Mouse (Mus musculus) cerebellum, postnatal 14 days (tissue): ENCODE data around the gene Rtp4.

Experiments
- DNase-seq, 2 experiments: peaks; one replicate each; pipeline ENCODE4 v3.0.0; 2021; ENCODE audit warnings: mixed read lengths in 2 of 2

Rtp4 gene

DNA sequence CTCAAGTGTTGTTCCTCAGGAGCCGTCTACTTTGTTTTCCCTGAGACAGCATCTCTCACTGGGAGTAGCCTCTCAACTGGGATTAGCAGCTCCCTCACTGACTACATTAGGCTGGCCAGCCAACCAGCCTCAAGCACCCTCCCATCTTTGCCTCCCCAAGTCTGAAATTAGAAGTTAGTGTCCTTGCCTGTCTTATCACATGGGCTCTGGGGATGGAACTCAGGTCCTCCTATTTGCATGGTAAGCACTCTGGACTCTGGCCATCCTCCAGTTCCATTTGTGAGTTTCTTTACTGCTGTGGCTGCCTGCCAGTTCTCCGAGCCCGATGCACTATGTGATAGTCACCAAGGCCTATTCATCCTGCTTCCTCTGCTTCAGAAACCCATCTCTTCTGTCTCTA is 4.3 kb upstream of the Rtp4 start:
- peak; percentile 27 to 34 for DNase-seq

GRCm38 (mm10) chr16:23516606-23517005 is 3.5 kb upstream of the Rtp4 start:
- no peak for DNase-seq

DNA sequence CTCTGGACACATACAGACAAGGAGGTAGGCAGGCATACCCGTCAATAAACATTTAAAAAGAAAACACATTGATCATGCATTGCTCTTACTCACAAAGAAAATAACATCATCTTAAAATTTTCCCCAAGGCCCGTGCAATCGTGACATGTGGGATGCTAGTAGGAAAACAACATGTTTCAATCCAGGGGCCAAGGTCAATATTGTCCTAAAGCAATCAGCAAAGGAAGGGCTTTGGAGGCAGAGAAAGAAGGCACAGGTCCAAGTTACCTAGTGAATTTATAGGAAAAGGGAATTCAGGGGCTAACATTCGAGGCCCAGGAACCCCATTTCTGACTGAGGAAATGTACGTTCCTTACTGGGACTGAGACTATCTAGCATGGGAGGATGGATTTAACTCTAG is 2.9 kb upstream of the Rtp4 start:
- no peak for DNase-seq

GRCm38 (mm10) chr16:23517754-23518566 is 2.1 kb upstream of the Rtp4 start:
- peak in 1 of 2 experiments; percentile 6 for DNase-seq

DNA sequence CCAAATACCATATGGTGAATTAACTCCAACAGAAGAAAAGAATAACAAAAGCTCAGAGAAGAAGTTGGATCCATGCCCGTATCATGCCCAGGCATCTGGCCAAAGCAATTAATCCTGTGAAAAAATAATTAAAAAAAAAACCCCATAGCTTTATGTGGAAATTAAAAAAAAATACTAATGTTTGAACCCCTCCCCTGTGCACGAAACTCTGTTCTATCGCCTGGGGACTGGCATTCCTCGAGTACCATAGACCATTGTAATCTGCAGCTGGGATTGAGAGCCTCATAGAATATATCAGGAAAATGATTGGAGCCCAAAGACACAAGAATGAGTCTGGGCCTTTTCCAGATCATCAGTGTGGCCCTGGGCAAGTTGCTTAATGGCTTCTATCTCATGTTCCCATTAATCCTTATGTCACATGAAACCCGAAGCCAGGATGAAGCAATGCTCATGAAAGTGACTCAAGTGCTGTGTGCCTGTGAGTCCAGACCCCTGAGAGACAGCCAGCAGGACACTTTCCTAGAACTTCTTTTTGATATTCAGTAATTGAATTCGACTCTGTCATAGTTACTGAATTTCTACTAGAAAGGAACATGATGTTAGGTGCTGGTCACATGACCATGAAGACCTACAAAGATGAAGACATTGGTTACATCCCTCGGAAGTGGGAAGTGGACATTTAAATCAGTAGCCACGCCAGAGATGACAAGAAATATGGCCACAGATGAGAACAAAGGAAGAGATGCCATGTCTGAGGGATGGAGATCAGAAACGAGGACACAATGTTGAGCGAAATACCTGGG is 1.3 kb upstream of the Rtp4 start:
- DNase-seq: peak; percentile 38 to 57

DNA sequence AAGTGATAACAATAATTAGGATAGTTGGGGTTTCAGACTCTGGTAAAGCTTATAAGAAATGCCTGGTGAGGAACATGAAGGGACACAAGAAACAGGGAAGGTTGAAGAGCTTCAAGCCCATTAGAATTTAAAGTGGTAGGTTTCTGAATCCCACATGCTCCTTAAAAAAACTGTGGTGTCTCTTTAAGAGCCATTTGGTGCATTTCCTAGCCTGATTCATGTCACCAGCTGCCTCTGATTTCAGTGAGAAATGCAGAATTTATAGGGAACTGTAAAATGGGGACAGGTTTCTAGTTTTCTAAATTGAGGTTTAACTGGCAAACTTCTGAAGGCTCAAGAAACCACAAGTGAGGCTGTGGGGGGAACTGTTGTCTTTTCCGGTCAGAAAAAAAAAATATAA is 320 bp upstream of the Rtp4 start:
- DNase-seq: no peak

GRCm38 (mm10) chr16:23521092-23521491 is 1.0 kb downstream of the Rtp4 start:
- DNase-seq: peak in 1 of 2 experiments; percentile 11

DNA sequence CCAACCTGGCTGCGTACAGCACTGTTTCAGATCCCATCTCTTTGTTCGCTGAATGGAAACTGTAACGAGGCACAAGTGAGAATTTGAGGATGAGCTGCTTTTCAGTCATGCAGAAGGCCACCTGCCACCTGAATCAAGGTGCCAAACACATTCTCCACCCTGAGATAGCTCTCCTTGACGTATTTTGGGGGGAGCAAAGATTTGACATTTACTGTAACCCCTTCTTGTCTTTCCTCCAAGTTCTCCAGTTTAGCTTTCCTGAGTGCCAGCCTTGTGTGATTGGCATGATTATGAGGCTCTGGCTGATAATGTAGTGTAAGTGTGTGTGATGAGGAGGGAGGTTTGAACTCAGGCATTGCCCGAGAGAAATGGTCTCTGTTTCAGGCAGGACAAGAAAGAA is 2.0 kb downstream of the Rtp4 start:
- DNase-seq: peak; percentile 7 to 15

GRCm38 (mm10) chr16:23529186-23529585 is 9.1 kb downstream of the Rtp4 start:
- no peak for DNase-seq

DNA sequence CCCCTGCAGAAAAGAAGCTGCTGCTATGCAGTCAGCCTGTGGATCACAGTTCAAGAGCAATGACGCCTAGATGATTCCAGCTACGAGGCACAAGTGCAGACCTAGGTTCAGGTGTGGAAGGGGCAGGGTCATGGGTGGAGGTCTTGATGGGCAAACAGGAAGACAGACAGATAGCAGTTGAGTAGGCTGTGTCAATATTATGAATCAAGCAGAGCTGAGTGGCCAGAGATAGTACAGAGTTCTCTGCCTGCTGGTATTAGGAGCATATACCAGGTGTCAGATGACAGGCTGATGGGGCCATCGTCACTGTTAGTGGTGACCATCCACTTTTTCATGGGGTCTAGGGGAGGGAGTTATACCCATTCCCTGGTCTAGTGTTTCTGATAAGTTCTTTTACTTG is 13.6 kb downstream of the Rtp4 start:
- no peak for DNase-seq

GRCm38 (mm10) chr16:23541046-23541445 is 21.0 kb downstream of the Rtp4 start:
- no peak for DNase-seq

DNA sequence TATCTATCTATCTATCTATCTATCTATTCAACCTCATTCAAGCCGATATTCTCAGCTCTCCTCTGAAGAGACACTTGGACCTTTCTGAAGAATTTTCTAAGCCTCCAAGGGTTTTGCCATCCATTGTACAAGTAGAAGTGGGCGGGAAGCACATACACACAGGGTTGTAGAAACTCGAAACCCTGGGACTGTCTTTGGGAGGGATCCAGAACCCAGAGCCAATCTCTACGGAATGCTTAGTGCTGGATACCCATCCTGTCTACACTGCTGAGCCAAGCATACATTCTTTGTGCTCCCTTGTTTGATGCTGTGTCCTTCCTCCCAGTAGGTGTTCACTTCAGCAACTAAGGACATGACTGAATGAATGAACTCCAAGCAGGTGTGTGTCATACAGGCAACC is 22.8 kb downstream of the Rtp4 start:
- DNase-seq: no peak

- no peak for DNase-seq
Observed at GRCm38 (mm10) chr16:23544361-23544760, 24.3 kb downstream of the Rtp4 start.

- DNase-seq: peak in 1 of 2 experiments; percentile 29
Observed at GRCm38 (mm10) chr16:23547783-23548182, 27.7 kb downstream of the Rtp4 start.

- DNase-seq: peak; percentile 80 to 82
Observed at GRCm38 (mm10) chr16:23550346-23550980, 30.4 kb downstream of the Rtp4 start.

GRCm38 (mm10) chr16:23550981-23551582 is 31.0 kb downstream of the Rtp4 start:
- DNase-seq: peak in 1 of 2 experiments; percentile 10

DNA sequence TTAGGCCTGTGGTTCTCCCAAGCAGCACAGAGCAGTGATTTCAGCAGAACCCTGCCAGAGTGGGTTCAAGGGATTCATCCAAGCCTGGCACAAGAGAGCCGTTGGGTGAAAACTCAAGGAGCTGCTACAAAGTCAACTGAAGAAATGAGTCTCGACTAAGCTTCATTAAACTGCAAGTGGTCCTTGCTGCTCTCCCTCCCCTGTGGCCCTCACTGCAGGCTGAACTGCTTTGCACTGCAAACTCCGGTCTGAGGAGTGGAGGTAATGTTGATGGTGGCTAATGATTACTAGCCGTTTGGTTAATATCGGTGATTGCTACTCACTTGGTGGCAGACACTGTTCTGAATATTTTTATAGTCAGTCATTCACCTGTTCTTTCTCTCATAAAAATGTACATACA is 34.6 kb downstream of the Rtp4 start:
- no peak for DNase-seq

- no peak for DNase-seq
Observed at GRCm38 (mm10) chr16:23557195-23557594, 37.1 kb downstream of the Rtp4 start.

DNA sequence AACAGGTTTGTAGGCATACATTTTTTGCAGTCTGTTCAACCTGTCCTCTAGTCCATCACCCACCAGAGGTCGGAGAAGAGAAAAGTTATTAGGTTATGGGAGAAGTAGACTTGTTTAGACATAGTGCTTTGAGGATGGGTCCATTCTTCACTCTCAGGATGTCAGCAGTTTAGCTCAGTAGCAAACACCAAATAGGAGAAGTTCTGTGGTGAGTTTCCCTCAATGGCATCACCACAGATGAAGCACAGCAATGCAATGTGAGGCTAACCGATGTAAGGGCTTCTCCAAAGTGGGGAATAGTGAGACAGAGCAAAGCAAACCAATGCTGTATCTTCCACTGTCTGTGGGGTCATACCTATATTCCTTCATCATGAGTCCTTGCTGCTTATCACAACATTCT is 37.6 kb downstream of the Rtp4 start:
- no peak for DNase-seq

- DNase-seq: peak in 1 of 2 experiments; percentile 7
Observed at GRCm38 (mm10) chr16:23568369-23568958, 48.4 kb downstream of the Rtp4 start.

DNA sequence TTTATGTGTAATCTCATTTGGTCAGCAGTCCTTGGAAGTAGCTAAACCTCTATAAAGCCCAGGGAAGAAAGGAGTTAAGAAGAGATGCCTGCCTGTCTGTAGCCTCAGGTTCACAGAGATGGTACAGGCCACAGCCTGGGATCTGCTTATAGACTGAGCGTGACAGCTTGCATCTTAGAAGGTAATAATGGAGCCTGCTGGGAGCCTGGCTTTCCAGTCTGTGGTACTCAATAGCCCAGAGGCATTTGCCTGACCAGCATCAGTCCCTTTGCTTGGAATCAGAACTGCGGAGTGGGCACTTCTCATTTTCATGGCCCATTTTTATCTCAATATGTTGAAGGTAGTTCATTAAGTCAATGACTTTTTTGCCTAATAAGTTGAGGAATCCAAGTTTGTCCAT is 54.5 kb downstream of the Rtp4 start:
- peak; percentile 51 to 60 for DNase-seq
